Mouse (Mus musculus) spleen, embryonic (tissue): ENCODE results near the gene Sgms1.
"Not testable (repeated sequence)": the region's sequence is repeated elsewhere in the genome, so short reads cannot be mapped to it uniquely, and the experiment has no call there.

Experiments
- CTCF ChIA-PET: fragments of 350-600 bp; sonication (Branson Sonifier 250); formaldehyde crosslinking; loops from one replicate; lab custom pipeline; 2022; lab: Charles Lee

Gene Sgms1

GRCm38 (mm10) chr19:32328089-32328828 lies 61.3 kb downstream of the Sgms1 start:
- CTCF ChIA-PET, result no interaction called here

GRCm38 (mm10) chr19:32326621-32327021 lies 62.9 kb downstream of the Sgms1 start:
- CTCF ChIA-PET, result interaction anchor here (0.6 kb wide), 1 partner anchor 11 kb away, joined by 4 read pairs; no protein-coding TSS in a partner anchor

- CTCF ChIA-PET, result interaction anchor here (0.6 kb wide), 1 partner anchor 97 kb away, joined by 3 read pairs; no protein-coding TSS in a partner anchor
Measured at GRCm38 (mm10) chr19:32326156-32326555, 63.4 kb downstream of the Sgms1 start.

GRCm38 (mm10) chr19:32325100-32325768 lies 64.3 kb downstream of the Sgms1 start:
- CTCF ChIA-PET, result no interaction called here

- CTCF ChIA-PET, result no interaction called here
Measured at GRCm38 (mm10) chr19:32324550-32324949, 65.0 kb downstream of the Sgms1 start.

- CTCF ChIA-PET, result no interaction called here
Measured at GRCm38 (mm10) chr19:32323070-32323469, 66.4 kb downstream of the Sgms1 start.

GRCm38 (mm10) chr19:32322429-32323035 lies 67.0 kb downstream of the Sgms1 start:
- CTCF ChIA-PET, result interaction anchor here (0.9 kb wide), 1 partner anchor 125 kb away, joined by 3 read pairs; no protein-coding TSS in a partner anchor

- CTCF ChIA-PET, result interaction anchor here (0.6 to 1.6 kb wide), 5 partner anchors 9 to 209 kb away, joined by 3 to 7 read pairs (median 3); no protein-coding TSS in a partner anchor
Measured at GRCm38 (mm10) chr19:32320366-32320666, 69.2 kb downstream of the Sgms1 start.

GRCm38 (mm10) chr19:32319531-32320365 lies 69.8 kb downstream of the Sgms1 start:
- CTCF ChIA-PET, result interaction anchor here (0.5 to 1.6 kb wide), 6 partner anchors 10 to 222 kb away, joined by 3 to 7 read pairs (median 3); no protein-coding TSS in a partner anchor

GRCm38 (mm10) chr19:32319057-32319456 lies 70.5 kb downstream of the Sgms1 start:
- CTCF ChIA-PET, result interaction anchor here (1.3 to 1.6 kb wide), 2 partner anchors 149 to 208 kb away, joined by 3 to 7 read pairs; no protein-coding TSS in a partner anchor

GRCm38 (mm10) chr19:32317347-32317746 lies 72.2 kb downstream of the Sgms1 start:
- CTCF ChIA-PET, result not testable (repeated sequence)

GRCm38 (mm10) chr19:32313304-32313703 lies 76.2 kb downstream of the Sgms1 start:
- CTCF ChIA-PET, result no interaction called here

- CTCF ChIA-PET, result no interaction called here
Measured at GRCm38 (mm10) chr19:32311762-32312161, 77.8 kb downstream of the Sgms1 start.

- CTCF ChIA-PET, result interaction anchor here (0.6 kb wide), 1 partner anchor 221 kb away, joined by 3 read pairs; no protein-coding TSS in a partner anchor
Measured at GRCm38 (mm10) chr19:32311063-32311462, 78.5 kb downstream of the Sgms1 start.

- CTCF ChIA-PET, result interaction anchor here (0.6 kb wide), 1 partner anchor 221 kb away, joined by 3 read pairs; no protein-coding TSS in a partner anchor
Measured at GRCm38 (mm10) chr19:32310483-32310882, 79.0 kb downstream of the Sgms1 start.

GRCm38 (mm10) chr19:32309346-32309745 lies 80.2 kb downstream of the Sgms1 start:
- CTCF ChIA-PET, result no interaction called here

- CTCF ChIA-PET, result no interaction called here
Measured at GRCm38 (mm10) chr19:32308311-32308710, 81.2 kb downstream of the Sgms1 start.

- CTCF ChIA-PET, result interaction anchor here (0.5 kb wide), 1 partner anchor 84 kb away, joined by 12 read pairs; no protein-coding TSS in a partner anchor
Measured at GRCm38 (mm10) chr19:32304898-32305297, 84.6 kb downstream of the Sgms1 start.

- CTCF ChIA-PET, result no interaction called here
Measured at GRCm38 (mm10) chr19:32304008-32304873, 85.3 kb downstream of the Sgms1 start.

- CTCF ChIA-PET, result interaction anchor here (1.1 to 1.5 kb wide), 2 partner anchors 10 to 102 kb away, joined by 3 to 4 read pairs; no protein-coding TSS in a partner anchor
Measured at GRCm38 (mm10) chr19:32302835-32303381, 86.6 kb downstream of the Sgms1 start.
